Mouse (Mus musculus) c-Kit-positive CD71-positive TER-119-negative erythroid progenitor cells, embryonic 14.5 days (primary cell): ENCODE results near the gene Skap2.
A peak's percentile ranks its signal among the peaks of the same experiment; 100 is the strongest.

Source experiments
- DNase-seq: peaks from one replicate; pipeline ENCODE4 v3.0.0-alpha.2; 2013; ENCODE audit warnings: low read depth

Gene Skap2

DNA sequence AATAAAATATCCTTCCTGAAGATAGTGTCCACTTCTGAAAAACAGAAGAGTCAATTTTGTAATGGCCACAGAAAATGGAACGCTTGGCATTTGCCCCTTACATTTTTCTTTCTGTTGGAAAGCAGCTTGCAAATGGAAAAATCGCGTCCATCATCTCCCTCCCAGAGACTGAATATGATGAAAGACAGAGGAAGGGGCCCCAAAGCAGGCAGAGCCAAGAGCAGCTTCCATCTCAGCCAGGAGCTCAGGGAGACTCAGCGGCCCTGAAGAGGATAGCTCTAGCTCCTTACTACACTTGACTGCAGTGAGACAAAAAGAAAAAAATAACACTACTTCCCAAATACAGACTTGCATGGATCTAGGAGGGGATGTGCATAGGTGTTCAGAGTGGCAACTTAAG, 122.5 kb downstream of the Skap2 start:
- no peak for DNase-seq

DNA sequence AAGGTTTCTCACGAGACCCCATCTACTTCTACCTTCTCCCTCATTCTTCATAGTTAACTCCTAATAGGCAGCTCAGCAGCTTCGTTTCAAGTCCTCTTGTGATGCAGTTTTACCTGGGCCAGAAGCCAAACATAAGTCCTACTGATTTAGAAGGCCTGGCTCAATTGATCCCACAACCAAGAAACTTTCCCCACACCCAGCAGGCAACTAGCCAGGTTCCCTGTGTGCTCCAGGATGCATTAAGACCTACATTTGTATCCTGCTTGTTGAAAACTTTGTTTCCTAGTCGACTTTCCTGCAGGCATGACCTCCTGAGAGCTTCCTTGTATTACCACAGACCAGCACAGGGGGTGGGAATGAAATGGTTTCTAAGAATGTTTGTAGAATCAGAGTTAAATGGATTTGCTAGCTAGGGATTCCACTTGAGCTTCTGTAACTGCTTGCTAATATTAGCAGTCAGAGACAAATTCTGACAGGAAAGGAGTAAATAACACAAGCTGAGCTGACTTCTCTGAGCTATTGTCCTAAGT, 125.4 kb downstream of the Skap2 start:
- DNase-seq = no peak

DNA sequence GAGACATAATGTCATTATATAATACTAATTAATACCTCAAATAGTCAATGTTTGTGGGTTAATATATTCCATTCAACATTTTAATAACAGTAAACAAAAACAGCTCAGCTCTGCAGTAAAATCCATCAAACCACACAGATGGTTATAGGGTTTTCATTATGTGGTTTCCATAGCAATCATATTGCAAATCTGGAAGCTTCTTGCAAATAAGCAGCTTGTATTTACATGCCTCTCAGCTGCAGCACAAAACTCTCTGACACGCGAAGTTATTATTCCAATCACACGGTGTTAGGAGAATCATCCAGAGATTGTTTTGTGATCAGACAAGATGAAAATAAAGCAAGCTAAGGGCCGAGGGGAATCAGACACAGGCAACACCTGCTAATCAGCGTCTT, 129.5 kb downstream of the Skap2 start:
- DNase-seq = no peak

DNA sequence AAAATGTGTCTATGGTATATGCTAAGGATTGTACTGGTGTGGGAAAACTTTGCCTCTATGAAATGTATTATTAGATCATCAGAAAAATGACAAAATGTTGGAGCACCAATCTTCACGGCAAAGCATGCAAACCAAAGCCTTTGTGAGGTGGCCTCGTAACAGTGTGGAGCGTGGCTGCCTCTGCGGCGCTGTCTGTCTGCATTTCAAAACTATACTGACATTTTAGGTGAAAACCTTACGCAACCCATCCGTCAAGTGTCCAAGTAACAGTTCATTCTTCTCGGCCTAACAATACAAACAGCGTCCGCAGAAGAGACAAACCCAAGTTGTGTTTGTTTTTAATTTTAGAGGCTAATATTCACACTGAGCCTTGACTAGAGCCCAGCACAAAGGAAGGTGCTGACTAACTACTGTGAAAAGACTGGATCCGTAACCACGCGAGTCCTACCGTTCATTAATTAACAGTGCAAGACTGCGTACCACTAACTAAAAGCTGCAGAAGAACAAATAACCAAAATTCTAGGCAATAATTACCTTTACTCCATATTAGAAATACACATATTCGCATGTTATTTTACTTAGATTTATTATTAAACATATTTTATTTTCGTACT, 130.0 kb downstream of the Skap2 start:
- DNase-seq = no peak

DNA sequence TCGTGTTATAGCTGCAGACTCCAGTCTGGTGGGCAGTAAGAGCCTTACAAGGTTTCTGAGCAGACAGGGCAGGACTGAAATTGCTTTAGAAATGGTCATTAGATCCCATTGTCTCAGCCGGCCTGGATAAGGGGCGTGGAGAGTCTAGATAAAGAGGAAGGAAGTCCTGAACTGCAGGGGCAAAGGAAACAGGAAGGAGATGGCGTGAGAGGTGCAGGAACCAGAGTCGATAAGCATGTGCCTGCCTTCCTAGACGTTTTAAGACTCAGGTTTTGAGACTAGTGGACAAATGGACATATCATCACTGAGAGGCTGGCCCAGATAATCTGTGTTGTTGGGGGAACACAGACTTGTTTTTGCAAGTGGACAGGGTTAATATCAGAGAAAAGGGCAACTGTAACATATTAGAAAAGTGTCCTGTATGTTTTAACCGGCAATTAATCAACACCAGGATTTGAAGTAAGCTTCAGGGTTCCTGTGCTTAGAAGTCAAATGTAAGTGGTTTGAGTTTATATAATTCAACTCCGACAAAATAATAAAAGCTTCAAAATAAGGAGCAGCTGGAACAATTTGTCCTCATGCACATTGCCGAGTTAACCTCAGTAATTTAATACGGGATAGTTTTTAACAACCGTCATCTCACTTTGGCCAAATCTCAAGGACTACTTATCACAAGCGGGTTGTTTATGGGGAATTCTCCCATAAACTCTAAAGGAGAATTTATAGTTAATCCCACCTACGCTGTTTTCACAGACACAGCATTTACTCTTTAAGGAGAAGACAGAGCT, 131.0 kb downstream of the Skap2 start:
- DNase-seq = no peak

DNA sequence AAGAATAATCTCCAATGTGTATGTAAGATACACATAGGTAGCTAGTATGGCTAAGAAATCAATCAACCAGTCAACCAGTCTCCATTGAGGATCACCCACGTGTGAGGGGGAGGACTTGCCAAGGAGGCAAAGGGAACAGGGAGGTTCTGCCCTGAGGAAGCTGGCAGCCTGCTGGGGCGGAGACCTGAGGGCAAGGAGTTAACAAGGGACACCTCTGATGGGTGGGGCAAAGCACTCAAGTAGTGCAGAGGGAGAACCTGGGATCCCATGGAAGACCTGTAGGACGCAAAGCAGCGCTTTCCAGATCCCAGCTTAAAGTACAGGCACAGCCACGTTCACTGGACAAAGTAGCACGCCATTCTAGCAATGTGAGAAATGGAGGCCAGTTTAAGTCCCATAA, 131.6 kb downstream of the Skap2 start:
- DNase-seq = no peak

DNA sequence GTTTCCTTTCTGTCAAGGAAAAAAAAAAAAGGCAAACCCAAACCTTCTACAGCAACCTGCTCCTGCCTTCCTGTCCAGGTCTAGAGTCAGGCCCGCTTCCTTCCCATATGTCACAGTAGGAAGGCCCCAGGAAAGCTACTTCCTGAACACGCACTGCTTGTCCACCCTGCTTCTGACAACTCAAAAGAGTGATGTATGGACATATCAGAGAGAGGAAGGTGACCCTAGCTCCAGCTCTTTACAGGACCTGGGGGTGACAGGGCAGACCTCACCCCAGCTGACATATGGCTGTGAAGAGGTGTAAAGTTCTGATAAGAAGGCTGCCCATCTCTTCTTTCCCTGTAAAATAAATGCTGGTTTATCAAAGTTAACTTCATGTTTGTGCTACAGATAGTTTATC, 133.8 kb downstream of the Skap2 start:
- no peak for DNase-seq

DNA sequence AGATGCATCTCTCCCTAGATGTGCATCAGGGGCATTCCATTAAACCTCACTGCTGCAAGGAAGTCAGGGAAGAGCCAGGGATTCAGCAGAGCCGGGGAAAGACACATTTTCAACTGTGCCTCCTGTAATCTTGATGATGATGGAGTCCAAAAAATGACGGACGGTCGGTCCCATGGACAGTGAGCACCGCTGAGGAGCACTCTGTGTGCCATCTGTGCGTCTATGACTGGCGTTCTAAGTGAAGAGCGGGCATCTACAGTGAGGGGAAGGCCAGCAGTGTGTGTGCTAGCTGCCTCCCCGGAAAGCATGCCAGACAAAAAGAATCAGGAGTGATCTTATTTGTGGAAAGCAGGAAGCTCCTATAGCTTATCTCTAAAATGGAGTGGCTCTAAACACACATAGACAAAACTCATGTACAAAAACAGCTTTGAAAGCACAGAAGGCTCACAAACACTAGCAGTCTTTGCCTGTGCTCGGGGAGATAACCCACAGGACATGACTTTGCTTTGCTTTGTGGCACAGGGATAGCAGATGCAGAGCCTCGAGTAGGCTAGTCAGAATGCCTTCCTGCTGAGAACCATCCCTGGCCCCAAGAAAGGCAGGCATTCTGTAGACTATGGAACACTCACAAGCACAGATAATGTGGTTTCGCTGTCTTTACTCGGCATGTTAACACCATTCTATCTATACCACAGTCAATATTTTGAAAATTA, 135.4 kb downstream of the Skap2 start:
- no peak for DNase-seq

DNA sequence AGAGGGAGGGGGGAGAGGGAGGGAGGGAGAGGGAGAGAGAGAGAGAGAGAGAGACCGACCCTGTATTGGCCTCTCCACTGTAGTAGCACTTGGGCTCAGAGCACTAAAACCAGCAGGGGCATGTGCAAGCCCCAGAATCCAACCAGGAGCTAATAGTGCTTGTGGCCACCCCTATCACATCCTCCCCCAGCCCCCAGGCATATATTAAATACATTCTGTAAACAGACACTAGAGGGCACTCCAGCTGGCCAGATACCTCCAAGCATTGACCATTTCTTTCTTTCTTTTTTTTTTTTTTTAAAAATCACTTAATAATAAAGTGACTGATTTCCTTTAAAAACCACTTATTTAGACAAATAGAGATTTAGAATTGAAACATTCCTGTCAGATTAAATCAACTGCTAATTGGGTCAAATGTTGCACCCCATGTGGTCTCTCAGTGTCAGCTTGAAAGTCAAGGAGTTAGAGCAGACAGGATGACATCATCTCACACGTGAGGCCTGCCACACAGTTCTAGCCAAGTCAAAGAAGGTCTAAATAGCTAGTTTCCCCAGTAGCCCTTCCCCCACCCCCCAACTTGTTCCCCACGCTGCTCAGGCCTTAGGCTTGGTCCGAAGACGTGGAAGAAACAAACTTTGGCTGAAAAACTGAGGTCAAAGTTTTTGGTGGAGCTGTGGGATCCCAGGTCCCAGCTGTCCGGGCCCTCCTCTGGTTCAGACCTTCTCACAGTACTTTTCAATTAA, 136.3 kb downstream of the Skap2 start:
- no peak for DNase-seq

DNA sequence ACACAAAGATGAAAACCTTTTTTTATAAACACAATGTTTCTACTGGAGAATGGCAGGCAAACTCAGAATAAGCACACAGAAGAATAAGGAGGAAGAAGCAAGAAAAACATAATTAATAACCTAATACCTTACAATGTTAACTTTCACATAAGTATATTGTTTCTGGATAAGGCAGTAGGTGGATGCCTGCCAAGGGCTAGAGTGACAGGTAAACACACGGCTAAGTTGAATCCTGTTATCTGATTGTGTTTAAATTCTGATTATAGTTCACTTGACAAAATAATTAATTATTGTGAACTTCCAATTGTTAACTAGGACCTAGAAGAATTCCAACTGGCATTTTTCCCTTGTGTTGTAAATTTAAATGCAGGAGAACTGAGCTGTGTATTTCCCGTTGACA, 138.3 kb downstream of the Skap2 start:
- DNase-seq = no peak

DNA sequence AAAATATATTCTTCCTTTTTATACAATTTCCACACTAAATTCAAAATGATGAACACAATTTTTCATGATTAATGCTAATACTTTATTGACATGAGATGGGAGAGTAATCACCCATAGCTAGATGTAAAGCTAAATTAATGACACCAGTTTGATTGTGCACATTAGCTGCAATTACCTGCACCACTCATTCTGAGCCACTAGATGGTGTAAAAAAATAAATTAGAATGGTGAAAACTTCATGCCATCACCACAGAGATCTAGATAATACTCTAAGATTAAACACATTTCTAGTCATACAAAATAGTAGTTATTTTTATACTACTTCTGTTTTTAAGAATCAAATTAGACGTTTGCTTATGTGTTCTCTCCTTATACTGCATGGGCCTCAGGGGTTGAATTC, 141.2 kb downstream of the Skap2 start:
- no peak for DNase-seq

DNA sequence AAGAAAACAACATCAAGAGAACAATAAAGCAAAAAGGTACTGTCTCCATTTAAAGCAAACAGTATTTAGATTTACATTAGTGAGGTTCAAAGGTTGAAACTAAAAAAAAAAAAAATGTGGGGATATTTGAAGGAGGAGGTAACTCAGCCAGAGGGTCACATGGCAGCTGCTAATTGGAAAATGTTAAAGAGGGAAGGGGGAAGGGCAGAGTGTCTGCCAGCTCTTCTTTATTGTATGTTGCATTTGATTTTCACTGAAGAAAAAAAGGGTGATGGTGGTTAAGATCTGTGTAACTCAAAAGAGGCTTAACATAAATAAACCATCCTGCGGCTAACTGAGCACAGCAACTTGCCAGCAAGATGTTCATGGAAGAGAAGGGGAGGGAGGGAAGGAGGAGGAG, 142.1 kb downstream of the Skap2 start:
- no peak for DNase-seq

DNA sequence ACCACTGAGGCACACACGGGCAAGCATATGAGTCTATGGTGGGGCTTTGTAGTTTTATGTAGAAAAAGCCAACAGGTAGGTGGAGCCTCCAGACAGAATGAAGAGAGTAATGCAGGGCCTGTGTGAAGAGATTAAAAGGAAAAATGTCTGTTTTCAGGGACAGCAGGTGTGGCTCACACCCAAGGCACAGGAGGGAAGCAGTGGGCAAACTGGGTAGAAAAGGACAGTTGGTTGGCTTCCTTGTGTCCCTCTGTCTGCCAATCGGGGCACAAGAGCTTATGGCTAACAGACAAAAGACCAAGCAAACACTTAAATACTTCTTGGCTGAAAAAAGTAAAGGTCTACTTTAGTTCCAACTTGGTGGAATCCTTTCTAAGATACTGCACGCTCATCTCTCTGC, 145.8 kb downstream of the Skap2 start:
- no peak for DNase-seq

DNA sequence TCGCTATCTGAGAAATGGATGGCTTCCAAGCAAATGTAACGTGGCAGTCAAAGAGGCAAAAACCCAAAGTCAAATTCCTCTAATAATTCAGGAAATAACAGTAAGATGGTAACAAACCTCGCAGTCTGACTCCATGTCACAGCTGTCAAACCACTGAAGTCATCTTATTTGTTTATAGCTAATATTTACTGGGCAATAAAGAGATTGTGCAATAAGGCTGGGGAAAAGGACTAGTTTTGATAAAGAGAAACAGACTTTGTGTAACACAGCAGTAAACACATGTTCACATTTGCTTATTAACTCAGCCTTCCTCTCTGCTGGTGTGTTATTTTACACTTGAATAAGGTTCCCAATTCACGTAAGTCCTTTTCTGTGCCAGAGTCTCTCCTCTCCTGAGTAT, 148.8 kb downstream of the Skap2 start:
- no peak for DNase-seq

DNA sequence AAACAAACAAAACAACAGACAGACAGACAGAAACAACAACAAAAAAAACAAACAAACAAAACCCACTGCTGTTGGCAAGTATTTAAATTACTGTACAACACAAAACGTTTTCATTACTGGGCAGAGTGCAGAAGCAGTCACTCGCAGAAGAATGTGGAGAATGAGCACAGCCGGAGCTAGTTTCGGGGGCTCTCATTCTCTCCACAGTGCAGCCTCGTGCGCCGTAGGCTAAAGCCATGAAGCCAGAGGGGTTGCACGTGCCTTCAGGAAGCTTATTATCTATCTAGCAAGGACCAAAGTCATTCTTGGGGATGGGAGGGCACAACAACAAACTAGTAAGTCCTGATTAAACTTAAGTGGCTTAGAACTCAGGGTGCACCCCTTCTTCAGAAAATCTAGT, 152.0 kb downstream of the Skap2 start:
- no peak for DNase-seq

DNA sequence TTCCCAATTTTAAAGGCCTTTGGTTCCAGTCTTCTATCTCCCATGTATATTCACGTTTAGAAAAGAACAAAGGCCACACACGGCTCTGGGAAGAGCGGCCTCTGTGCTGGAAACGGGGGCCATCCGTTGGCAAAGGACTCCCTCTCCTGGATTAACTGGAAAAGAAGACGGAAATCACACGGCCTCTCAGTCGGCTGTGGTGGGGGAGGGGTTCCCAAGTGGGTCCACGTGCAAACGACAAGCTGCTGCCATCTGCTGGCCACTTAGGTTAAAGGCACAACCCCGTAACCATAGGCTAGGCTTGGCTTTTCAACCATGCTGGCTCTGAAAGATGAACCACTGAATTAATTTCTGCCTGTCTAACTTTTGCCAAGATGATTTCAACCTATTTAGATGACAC, 154.5 kb downstream of the Skap2 start:
- DNase-seq = peak; percentile 72

DNA sequence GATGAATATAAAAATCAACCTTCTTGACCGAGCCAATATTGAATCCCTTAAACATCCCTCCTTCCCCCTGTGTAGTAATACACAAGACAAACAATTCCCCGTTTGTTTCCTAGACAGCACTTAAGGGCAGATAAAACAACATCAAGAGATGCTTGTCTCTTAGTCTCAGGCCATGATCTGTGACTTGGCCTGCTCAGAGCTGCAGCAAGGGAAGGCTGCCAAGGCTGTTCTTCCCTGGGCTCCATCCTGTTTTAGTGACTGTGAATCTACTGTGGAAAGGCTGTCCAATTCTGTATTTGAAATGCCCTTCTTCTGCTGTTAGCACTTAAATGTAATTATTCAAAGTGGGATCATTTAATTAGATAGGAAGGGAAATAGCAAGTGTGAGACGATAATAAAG, 159.1 kb downstream of the Skap2 start:
- DNase-seq = no peak

DNA sequence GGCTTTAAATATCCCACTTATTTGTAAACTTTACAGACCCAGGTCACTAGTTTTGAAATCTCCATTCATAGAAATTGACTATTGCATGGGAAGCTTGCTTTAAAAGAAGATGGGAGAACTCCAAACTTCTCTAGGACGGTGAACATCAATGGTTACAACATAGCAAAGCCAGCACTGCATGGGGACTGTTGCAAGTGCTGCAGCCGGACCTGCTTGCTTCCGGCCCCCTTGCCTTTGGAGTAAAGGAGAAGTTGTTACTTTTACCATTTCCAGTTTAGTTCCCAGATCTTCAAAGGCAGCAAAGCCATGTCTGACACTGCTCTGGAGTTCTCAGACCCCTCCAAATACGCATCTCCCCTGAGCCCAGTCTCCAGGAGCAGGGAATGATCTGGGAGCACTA, 159.7 kb downstream of the Skap2 start:
- DNase-seq = no peak

DNA sequence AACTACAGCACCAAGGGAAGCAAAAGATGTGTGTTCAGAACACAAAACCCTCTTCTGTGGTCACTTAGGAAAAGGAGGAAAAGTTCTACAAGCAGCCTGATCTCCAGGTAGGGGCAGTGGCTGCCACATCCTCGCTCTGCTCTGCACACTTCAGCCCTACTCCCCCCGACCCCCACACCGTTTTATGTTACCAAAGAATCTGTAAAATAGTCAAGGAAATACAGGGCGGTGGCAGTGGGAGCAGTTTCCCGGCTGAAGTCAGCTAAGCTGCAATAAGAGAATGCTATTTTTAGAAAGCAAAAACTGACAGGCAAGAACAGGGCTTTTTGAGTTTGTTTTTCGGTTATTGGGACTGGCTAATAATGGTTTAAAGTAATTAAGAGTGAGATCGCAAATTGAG, 160.8 kb downstream of the Skap2 start:
- no peak for DNase-seq

DNA sequence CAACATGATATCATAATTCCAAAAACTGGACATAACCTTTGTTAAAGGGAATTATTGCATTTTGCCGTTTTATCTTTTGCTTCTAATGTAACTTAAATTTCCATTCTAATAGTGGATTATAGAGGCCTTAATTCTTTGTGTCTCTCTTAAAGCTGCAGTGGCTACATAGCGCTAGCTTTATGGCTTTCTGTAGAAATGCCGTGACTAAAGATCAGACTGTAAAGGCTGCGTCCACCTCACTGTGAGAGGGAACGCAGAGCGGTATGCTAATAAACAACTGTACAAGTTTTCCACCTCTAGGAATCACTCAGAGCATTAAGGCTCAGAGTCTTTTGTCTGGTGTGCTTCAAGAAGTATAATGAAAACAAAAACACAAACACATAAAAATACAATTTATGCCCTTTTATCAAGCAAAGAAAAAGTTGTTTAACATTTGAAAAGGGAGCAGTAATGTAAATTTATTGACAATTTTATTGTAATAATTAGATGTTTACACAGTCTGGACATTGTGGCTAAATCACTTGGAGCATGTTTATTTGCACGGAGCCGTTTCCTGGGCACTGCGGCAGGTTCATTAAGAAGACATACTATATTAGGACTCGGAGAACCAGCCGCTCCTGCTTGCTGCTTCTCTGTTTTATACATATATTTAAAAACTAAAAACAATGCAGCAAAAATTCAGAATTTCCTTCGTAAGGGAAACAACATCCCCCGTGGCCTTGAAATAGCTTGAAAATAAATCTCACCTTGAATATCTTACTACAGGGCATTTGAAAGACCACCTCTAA, 162.1 kb downstream of the Skap2 start:
- no peak for DNase-seq

DNA sequence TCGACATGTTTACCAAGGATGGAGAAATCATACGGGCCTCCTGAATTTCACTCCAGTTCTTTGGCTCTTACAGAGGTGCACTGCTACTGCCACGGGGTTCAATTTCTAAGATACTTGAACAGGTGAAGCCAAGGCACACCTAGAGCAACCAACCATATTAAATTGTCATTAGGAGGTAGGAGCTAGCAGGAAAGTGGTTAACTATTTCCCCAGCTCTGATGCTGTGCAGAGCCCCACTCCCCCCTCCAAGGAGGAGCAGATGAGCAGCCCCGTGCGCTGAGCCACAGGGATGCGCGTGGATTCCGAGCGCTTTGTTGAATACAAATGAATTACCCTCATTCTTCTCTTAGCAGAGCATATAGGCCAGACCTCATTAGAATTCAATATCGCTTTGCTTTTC, 162.8 kb downstream of the Skap2 start:
- DNase-seq = no peak

DNA sequence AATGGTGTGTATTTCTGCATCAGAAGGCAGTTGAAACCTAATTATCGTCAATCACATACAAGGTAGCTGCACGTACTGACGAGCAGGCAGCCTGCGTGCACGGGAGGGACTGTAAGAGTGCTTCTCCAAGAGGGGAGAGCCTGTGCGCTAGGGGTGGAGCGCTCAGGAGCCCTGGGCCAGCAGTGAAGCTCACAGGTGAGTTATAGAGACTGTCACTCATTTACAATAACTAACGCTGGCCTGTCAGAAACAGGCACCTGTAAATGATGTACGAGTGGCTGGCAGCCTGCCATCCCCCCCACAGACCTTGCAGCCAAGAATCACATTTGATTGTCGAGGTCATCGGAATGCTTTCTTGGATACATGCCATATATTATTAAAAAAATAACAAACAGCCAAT, 168.2 kb downstream of the Skap2 start:
- DNase-seq = no peak
